Mouse (Mus musculus): Measurements from ENCODE around the gene Serac1.

The Serac1 gene

DNA sequence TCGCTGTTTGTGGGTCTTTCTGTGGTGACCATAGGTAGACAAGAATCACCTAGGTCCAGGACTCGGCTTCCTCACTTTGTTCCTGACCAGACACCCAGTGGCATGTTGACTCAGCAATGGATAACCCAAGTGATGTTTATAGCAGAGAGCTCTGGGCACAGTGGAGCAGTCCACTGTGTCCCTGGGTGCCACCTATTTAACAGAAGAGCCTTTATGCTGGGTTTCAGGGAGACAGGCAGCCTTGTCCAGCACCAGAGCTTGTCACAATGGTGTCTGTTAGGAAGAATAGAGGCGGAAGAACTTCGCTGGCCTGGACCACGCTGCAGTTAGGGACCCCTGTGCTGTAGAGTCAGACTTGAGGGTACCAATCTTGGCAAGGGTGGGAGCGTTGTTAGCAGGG, 77.0 kb downstream of the Serac1 start:
- DNase-seq, result peak; percentile 88

DNA sequence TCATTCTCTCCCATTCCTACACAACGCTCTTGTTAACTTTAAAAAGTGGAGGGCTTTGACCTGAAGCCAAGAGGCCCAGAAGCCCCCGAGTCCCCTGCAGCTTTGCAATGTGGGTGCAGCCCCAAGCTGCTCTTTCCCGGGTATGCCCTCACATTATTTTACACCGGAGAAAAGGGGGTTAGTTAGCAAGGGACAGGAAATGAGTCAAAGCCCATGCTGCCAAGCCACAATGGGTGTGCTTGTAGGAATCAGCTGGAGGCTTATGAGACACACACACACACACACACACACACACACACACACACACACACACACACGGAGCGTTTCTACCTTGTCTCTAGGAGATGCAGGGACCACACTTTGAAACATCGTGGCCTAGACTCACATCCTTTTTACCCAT, 77.7 kb downstream of the Serac1 start:
- DNase-seq, result peak; percentile 94

DNA sequence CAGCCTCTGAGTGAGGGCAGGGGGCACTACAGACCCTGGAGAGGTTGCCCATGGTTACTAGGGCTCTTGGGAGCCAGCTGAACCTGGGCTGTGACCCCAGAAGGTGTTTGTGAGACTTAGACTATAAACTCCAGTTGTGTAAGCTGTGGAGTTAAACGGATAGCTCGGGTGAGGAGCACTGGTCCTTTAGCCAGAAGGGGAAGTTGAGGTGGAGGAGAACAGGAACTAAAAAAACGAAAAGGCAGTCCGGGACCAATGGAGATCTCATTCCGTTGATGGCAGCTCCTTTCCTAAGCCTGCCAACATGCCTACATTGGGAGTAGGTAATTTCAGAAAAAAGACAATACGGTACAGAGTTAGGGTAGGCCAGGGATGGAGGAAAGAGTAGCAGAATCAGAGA, 78.2 kb downstream of the Serac1 start:
- no peak for DNase-seq

DNA sequence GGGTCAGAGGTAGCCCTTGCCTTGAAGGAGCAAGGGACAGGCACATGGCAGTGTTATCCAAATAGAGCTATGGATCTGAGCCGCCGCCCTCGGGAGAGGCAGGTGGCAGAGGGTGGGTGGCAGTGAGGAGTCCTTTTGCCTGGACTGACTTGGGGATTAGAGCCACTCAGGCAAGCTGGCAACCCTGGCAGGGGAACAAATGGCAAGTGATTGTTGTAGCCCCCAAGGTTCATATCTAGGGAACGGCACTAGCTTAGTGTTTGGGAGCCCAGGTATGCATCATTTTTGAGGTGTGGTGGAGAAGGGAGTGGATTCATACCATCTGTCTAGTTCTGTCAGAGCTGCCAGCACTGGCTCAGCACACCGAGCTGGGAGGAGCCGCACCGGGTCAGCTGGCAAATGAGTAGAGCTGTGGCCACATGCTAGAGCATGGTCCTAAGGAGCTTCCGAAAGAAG, 78.6 kb downstream of the Serac1 start:
- DNase-seq, result peak; percentile 95

DNA sequence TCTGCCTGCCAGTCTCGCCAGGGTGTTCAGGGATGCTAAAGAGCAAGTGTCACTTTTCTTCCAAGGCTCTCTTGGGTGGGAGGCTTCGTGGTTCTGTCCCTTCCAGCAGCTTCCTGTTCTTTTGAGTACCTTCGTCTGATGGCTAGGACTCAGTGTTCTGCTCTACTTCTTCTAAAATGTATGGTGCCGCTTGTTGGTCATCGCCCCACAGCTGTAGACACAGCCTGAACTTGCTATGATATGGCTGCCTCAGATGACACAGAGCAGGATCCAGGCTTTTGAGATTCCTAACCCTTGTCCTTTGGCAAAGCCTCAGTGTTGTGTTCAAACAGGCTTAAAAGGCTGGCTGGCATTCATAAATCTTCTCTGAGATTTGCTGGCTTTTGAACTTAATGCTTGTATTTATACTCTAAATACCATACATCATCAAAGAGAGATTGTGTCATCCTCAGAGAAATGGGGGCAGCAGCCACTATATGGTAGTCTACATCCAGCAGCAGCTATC, 80.5 kb downstream of the Serac1 start:
- DNase-seq, result peak; percentile 92

DNA sequence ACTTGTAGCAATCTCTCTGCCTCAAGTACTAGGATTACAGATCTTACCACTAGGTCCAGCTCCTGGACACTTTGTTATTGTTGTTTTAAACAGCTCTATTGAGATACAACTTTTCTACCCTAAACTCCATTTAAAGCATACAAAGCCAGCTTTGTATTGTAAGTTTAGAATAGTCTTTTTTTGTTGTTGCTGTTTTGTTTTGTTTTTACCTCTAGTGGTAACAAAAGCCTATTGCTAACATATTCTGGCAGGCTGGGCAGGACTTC, 81.4 kb downstream of the Serac1 start:
- no peak for DNase-seq

DNA sequence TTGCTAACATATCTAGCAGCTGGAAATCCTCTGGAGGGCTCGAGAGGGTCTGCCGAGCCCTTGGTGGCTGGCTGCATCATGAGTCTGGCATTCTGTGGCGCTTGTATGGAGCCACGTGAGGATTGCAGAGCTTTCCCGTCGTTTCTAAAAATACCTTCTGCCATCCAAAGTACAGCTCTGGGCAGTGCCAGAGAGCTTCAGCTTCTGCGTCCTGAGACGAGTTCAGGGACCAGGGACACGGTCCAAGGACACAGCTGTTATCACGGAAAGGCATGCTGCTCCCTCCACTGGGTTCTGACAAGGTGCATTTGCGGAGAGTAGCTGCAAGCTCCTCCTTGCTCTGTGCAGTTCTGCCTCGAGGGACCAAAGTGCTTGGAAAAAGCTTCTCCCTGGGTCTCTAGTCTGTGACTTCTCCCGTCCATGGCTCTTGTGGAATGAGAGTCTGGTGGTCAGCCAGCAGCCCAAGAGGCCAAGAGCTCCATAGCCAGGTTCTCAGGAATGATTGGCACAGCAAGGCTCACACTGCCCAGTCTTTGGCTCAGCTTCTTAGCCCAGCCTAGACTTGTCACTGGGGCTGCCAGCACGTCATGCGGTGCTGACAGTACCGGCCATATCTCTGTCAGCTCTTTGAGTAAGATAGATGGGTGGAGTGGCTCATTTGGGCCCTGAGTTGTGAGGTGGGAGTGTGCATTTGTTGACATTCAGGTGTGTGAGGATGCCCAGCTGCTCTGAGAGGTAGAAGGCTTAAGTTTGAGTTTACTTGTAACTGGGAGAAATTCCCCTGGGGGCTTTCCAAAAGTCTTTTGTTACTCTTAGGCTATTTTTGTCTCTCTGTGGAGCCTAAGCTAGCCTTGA, 81.9 kb downstream of the Serac1 start:
- DNase-seq, result peak; percentile 99

DNA sequence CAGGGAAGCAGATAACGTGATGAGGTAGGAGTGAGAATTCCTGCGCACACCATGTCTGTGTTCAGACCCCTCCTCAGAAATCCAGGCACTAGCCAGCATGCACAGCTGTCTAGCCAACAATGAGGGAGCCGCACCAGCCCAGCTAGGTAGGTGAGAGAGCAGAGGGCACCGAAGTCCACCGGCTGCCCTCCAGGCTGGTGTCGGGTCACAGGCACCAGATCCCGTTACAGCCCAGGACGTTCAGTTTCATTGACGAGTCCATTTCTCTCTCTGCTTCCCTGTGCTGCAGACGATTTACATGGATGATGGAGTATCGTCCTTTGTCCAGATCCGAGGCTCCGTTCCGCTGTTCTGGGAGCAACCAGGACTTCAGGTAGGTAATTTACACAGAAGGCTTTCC, 83.0 kb downstream of the Serac1 start:
- DNase-seq, result peak; percentile 95

DNA sequence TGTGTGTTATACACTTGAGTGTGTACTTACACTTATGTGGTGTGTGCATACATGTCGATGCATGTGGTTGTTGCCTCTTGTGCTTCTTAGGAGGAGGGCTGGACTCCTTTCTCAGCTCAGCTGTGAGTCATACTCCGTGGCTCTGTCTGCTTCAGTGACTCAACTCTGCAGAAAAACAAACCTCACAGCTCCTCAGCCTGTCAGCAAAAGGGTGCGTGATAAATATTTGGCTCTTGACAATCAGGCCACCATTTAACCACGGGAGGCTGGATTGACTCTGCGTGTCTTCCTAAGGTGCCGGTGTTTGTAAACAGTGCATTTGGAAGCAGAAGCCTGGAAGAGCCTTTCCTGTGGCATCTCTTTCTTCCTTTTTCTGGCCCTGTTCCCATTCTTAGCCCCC, 84.9 kb downstream of the Serac1 start:
- peak; percentile 94 for DNase-seq

DNA sequence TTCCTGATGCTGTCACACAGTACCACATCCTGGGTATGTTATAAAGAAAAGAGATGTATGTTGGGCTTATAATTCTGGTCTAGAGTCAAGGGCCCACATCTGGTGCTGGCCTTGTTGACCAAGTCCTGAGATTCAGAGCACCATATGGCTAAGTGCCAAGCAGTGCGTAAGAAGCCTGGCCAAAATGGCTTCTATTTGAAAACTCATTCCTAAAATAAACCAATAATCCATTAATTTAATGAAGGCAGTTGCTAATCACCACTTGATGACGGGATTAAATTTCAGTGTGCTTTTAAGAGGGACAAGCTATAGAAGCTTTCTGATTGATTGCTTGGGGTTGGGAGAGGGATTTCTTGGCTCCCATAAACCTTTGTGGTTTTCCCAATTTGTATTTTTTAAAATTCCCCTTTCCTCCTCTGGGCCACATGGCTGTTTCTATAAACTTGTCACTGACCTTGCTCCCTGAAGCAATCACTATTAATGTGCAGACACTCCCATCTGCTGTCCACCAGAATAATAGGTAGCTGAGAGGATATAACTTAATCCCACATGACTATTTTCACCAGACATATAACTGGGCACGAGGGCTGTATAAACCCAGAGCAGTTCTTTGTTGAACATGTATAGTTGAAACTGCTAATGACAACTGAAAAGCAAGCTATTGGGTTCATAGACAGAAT, 85.8 kb downstream of the Serac1 start:
- DNase-seq, result no peak

DNA sequence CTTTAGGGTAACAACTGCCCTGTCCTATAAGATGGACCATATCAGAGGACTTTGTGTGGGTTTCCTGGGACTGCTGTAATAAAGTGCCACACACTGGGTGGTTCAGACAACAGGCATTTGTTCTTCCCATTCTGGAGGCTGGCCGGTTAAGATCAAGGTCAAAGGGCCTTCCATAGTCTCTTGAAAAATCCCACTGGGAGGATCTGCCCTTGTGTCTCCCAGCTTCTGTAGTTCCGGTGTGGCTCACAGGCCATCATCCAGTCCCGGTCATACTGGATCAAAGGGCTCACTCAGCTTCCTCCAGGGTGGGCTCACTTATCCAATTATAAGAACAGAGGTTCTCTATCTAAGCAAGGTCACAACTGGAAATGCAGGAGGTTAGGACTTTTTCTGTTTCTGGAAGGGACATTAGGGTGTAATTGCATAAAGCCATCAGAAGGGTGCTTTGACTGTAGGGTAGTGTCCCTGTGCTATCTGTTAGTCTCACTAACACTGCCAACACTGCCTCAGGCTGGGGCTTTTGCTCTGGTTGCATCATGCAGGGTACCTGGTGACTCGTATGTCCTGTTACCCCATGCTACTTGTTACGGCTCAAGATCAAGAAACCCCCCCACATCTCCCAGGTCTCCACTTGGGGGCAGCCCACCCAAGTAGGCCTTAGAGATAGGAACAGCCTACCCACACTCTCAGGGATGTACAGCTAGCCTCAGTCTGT, 86.5 kb downstream of the Serac1 start:
- DNase-seq, result peak; percentile 91

Data from heart, adult 11 months (tissue).